Mouse (Mus musculus) E14TG2a.4 (cell line): ENCODE measurements at regions not wholly inside any gene's neighbourhood (a gene's known extent, or its start where the extent isn't known, plus 50 kb on each side); places are given as distances from the start of the nearest gene placed in this dataset.

Source experiments
- H3K27me3 ChIP-seq: 2 replicates; pipeline ENCODE4 v1.6.1; 2014; ENCODE audit warnings: low read length, control low read depth; ENCODE audit not compliant: insufficient read depth
- H3K36me3 ChIP-seq: 2 replicates; pipeline ENCODE4 v1.6.1; 2014; ENCODE audit warnings: low read length, control low read depth; ENCODE audit not compliant: insufficient read depth
- H3K4me1 ChIP-seq: replicated peaks from 2 replicates; pipeline ENCODE4 v1.6.1; 2014; ENCODE audit warnings: low read depth, low read length, control low read depth
- H3K4me3 ChIP-seq: replicated peaks from 2 replicates; pipeline ENCODE4 v1.5.1; 2014; ENCODE audit warnings: mild to moderate bottlenecking, low read length
- H3K9me3 ChIP-seq: 2 replicates; pipeline ENCODE4 v1.6.1; 2014; ENCODE audit warnings: low read length, control low read depth
- CTCF ChIP-seq: conservative IDR thresholded peaks from 2 replicates; pipeline ENCODE4 v1.5.1; 2014; ENCODE audit warnings: low read length
- NANOG ChIP-seq: IDR thresholded peaks from 2 replicates; pipeline ENCODE4 v1.6.1; 2014; ENCODE audit warnings: borderline replicate concordance, low read length, mixed read lengths
- POU5F1 ChIP-seq: IDR thresholded peaks from 2 replicates; pipeline ENCODE4 v1.6.1; 2014; ENCODE audit warnings: low read length, borderline replicate concordance

DNA sequence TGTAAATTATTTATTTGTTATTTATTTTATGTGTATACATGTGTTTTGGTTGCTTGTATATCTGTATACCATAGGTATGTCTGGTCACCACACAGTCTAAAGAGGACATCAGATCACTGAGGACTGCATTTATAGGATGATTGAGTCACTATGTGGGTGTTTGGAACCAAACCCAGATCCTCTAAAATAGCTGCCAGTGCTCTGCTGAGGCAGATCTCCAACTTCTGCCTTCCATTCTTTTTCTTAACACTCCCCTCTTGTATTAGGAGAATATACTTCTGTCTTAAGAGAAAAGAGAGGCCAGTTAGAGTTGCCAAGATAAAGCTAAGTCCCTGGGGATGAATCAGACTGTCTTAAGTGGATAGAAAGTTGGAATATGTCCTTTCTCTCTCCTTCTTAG is 424.2 kb downstream of the Cntn6 start:
- Histone ChIP-seq H3K9me3 (no peaks in the 10 kb centered on the region), H3K36me3 (no peaks in the 10 kb centered on the region), H3K4me1 (no peaks in the 10 kb centered on the region), H3K27me3 (no peaks in the 10 kb centered on the region), H3K4me3 (no peak overlapping the region)
- TF ChIP-seq CTCF (no peak), NANOG (no peak), POU5F1 (no peak)

DNA sequence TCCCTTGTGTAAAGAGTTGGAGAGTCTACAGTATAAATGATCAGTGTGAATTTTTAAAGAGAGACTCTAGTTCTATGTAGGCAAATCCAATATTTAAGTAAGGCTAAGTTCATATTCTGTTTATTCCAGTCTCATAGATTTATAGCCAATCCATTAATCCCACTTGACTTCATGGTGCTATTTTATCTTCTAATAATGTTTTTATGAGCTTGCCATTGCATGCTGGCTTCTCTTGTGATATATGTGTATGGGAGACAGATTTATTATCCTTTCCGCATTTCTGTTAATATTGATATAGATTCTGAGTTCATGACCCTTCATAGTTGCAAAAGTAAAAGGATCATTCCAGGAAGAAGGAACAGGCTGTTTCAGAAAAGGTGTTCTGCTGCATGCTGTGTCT is 430.0 kb downstream of the Cntn6 start:
- Histone ChIP-seq H3K4me3 (no peak overlapping the region), H3K9me3 (no peaks in the 10 kb centered on the region), H3K36me3 (no peaks in the 10 kb centered on the region), H3K4me1 (no peaks in the 10 kb centered on the region), H3K27me3 (no peaks in the 10 kb centered on the region)
- TF ChIP-seq CTCF (no peak), POU5F1 (no peak), NANOG (no peak)

GRCm38 (mm10) chr6:104926088-104926487 is 433.5 kb downstream of the Cntn6 start:
- H3K4me3 ChIP-seq = no peak overlapping the region
- no peaks in the 10 kb centered on the region for H3K9me3 ChIP-seq
- TF ChIP-seq NANOG (no peak), CTCF (no peak), POU5F1 (no peak)
- H3K27me3 ChIP-seq = no peaks in the 10 kb centered on the region
- H3K4me1 ChIP-seq = no peaks in the 10 kb centered on the region
- no peaks in the 10 kb centered on the region for H3K36me3 ChIP-seq

GRCm38 (mm10) chr6:104930284-104930683 is 437.7 kb downstream of the Cntn6 start:
- Histone ChIP-seq H3K36me3 (no peaks in the 10 kb centered on the region), H3K4me1 (no peaks in the 10 kb centered on the region), H3K27me3 (no peaks in the 10 kb centered on the region), H3K4me3 (no peak overlapping the region), H3K9me3 (no peaks in the 10 kb centered on the region)
- TF ChIP-seq NANOG = no peak
- TF ChIP-seq POU5F1 = no peak
- no peak for TF ChIP-seq CTCF

- Histone ChIP-seq H3K36me3 (no peaks in the 10 kb centered on the region), H3K27me3 (no peaks in the 10 kb centered on the region), H3K9me3 (no peaks in the 10 kb centered on the region), H3K4me3 (no peak overlapping the region), H3K4me1 (no peaks in the 10 kb centered on the region)
- TF ChIP-seq POU5F1 = no peak
- no peak for TF ChIP-seq CTCF
- TF ChIP-seq NANOG = no peak
Measured at GRCm38 (mm10) chr6:104932153-104932552, 439.6 kb downstream of the Cntn6 start.

DNA sequence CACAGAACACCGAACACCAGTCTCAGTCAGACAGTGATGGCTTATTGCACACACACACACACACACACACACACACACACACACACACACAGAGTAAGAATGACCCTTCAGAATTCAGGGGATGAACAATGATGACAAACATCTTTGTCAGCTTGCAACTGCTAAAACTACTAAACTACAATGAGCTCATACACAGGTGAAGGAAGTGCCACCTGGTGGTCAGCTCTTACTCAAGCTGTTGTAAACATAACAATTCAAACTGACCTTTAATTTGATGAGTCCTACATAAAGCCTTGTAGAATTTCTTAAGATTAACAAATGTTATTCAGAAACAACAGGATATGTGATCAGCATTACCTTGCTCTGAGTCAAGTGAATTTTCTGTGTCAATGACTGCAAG is 446.5 kb downstream of the Cntn6 start:
- TF ChIP-seq POU5F1 = no peak
- no peak for TF ChIP-seq NANOG
- no peak for TF ChIP-seq CTCF
- H3K4me1 ChIP-seq = no peaks in the 10 kb centered on the region
- H3K4me3 ChIP-seq = no peak overlapping the region
- H3K9me3 ChIP-seq = no peaks in the 10 kb centered on the region
- H3K36me3 ChIP-seq = no peaks in the 10 kb centered on the region
- H3K27me3 ChIP-seq = no peaks in the 10 kb centered on the region

DNA sequence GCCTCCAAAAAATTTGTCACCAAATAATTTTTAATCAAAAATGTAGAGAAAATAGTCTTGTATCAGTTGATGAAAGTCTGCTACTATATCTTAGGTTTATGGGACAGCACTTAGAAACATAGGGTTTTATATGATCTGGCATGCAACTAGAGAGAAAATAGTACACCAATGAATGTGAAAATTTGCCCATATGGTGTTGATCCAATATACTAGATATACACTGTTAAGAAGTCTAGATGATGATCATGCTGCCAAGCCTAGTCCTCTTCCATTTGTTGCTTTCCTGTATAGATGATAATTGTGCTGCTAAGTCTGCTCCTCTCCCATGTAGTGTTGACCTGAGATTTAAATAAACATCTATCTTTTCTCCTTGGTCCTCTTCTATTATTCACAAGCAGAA is 481.9 kb downstream of the Cntn6 start:
- Histone ChIP-seq H3K4me3 (no peak overlapping the region), H3K27me3 (no peaks in the 10 kb centered on the region), H3K9me3 (no peaks in the 10 kb centered on the region), H3K4me1 (no peaks in the 10 kb centered on the region), H3K36me3 (no peaks in the 10 kb centered on the region)
- TF ChIP-seq CTCF = no peak
- no peak for TF ChIP-seq POU5F1
- TF ChIP-seq NANOG = no peak

DNA sequence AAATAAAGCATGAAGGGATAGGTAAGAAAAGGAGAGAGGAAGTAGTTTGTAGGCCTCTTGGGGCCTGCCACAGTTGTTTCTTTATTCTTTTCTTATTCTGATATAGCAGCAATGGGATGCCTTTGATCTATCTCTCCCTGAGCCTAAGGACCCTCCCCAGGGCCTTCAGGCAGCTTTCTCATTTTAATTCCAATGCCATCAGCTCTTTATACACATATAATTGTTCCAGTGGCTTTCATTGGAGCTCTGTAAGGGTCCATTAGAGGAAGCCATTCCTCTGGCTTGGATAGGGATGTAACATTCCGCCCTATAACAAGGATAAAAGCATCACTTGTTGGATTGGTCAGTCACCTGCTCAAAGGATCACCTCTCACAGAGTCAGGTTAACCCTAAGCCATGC is 491.6 kb downstream of the Cntn6 start:
- Histone ChIP-seq H3K4me1 (0 out of 2 replicates have a peak, but pooled peaks cover 4% of the 10 kb centered on the region), H3K27me3 (no peaks in the 10 kb centered on the region), H3K4me3 (no peak overlapping the region), H3K9me3 (no peaks in the 10 kb centered on the region), H3K36me3 (no peaks in the 10 kb centered on the region)
- TF ChIP-seq NANOG = peak; percentile 92
- TF ChIP-seq POU5F1 = no peak
- no peak for TF ChIP-seq CTCF

DNA sequence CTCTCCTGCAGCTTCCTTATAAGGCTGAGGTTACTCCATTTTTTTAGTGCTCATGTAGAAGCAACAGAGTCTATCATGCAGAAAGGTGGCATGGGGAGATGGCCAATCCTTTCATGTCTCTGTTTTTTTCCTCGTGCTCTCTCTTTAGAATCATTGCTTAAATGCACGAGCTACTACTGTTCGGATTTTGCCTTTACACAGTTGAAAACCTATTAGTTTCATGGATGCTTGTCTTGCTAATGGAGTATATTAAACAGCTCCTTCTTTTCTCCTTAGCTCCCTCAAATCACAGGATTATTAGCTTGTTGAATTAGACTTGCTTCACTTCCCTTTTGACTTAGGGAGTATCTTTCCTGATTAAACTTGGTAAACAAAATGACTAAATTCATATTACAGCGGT is 497.3 kb downstream of the Cntn6 start:
- H3K36me3 ChIP-seq = no peaks in the 10 kb centered on the region
- no peak overlapping the region for H3K4me3 ChIP-seq

More for the DNA sequence above, 497.3 kb downstream of the Cntn6 start:
- Histone ChIP-seq H3K27me3 (no peaks in the 10 kb centered on the region), H3K9me3 (no peaks in the 10 kb centered on the region), H3K4me1 (no peaks in the 10 kb centered on the region)
- TF ChIP-seq POU5F1 (no peak), NANOG (no peak), CTCF (no peak)
